Mouse (Mus musculus) layer of hippocampus, postnatal 25 days (tissue): Measurements from ENCODE around the gene Prkg2. TPM values are rescaled to one million over a fixed set of nuclear protein-coding genes. Genes with fewer than 3 reads are reported as not detected.

ENCODE experiments used
- DNase-seq, 2 experiments: peaks; one replicate each; pipeline ENCODE4 v3.0.0; 2022; ENCODE audit warnings: mixed read lengths in 2 of 2, low spot score in 1 of 2; ENCODE audit errors: extremely low spot score in 1 of 2
- total RNA-seq, 2 experiments: library from RNA; stranded (reverse); gene quantifications; 2 replicates each; pipeline ENCODE4 v1.2.3; 2021

Gene Prkg2
- total RNA-seq, 2 experiments from 2014 or later: 2.7 TPM

DNA sequence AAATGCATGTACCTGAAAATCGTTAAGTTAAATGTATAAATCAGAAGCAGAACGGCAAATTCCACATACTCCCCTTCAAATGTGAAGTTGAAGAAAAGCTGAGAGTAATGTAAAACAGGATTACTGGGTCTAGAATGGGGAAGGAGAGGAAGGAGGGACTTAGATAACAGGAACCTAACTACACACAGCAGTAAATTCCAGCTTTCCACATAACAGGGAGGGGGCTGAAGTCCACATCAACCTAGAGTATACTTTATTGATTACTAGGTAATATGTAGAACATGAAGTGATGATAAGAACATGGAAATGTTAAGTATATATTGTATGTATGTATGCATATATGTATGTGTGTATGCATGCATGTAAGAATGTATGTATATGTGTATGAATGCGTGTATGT lies 114.2 kb downstream of the Prkg2 start:
- no peak for DNase-seq

DNA sequence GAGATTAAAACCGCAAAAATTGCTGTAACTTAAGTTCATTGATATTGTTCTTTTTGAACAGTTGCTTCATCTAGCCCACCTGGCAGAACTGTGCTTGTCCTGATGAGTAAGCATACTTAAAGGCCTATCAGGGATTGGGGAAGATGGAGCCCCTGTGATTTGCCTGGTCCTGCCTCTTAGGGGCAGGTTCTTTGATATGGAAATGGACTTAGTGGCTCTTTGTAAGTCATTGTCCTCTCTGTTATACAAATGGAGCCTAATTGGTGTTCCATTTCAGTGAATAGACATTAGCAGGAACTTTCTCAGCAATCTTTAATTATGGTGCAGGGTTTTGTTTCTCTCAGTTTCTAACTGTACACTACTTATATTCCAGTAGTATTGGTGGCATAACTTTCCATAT lies 115.5 kb downstream of the Prkg2 start:
- DNase-seq: no peak

GRCm38 (mm10) chr5:98918716-98919115 lies 118.4 kb downstream of the Prkg2 start:
- no peak for DNase-seq

DNA sequence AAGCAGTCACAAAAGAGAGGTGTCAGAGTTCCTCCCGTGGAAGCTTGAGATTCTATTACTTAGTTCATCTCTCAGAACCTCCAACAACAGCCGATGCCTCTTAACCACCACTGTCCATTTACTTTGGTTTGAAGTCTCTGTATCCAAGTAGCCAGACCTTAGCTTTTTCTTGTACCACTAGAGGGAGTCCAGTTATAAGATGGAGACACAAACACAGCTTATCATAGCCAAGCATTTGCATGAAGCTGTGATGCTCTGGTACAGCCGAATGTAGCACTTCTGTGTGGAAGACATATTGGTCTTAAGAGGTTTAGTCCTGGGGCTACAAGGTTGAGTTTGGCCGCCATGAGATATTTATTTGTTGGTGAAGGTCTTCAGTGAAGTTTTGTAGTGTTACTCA lies 134.8 kb downstream of the Prkg2 start:
- DNase-seq: no peak

- DNase-seq: no peak
Measured at GRCm38 (mm10) chr5:98900926-98901325, 136.2 kb downstream of the Prkg2 start.

DNA sequence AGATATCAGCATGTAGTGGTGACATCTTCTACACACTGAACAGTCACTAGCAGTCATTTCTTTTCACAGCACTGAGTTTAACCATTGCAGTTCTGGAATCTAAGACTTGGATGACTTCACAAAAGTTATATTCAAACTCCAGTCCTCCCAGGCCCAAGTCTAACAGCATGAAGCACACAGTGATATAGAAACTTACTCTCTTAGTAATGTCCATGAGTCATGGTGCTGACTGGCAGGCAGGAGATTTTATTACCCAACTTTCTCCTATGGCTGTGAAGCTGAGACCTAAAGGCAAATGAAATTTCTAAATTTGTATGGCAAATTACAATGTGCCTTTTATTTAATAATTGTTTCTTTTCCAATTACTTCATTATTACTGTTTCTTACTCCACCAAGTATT lies 139.2 kb downstream of the Prkg2 start:
- DNase-seq: no peak

- no peak for DNase-seq
Measured at GRCm38 (mm10) chr5:98894281-98894680, 142.9 kb downstream of the Prkg2 start.

DNA sequence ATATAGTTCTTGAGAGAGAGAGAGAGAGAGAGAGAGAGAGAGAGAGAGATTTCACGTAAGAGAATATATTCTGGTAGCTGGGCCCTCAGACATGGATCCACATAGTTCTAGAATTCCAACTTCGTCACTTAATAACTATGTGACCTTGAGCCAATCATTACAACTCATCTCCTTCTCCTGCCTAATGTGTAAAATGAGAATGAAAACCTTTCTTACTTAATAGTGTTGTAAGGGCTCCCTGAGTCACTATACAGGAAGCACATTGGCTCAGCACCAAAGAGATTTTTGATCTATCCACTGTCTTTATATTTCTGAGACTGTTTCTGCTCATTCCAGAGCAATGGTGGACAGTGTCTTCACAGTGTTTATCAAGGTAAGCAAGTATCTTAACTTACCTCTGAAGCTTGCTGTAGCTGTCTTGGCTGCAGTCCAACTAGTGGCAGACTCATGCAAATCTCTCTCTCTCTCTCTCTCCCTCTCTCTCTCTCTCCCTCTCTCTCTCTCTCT lies 146.6 kb downstream of the Prkg2 start:
- no peak for DNase-seq

- DNase-seq: no peak
Measured at GRCm38 (mm10) chr5:98882096-98882495, 155.1 kb downstream of the Prkg2 start.

Other genes with a start within 250 kb of the Prkg2 start
- gene Bmp3, start 182.9 kb downstream of the Prkg2 start, total RNA-seq: 1 to 10 TPM; 3.6 to 3.7 TPM